ENCODE assay signal across 7 mouse cellular contexts in genomic region chr5:137285045-137285444, GRCm38 (mm10). TPM values are rescaled to one million over a fixed set of nuclear protein-coding genes. Genes with fewer than 3 reads are reported as not detected.
A peak's percentile ranks its signal among the peaks of the same experiment; 100 is the strongest.
DNase-seq lines count a peak whose midpoint lies in the region; ATAC-seq and TF ChIP-seq lines count a peak whose summit lies in the region.

No protein-coding gene starts in this region.

- H3K4me1 ChIP-seq in E14TG2a.4 (replicated peaks; ENCODE audit: low read depth, low read length), result peaks cover 32% of the 10 kb centered on the region
- H3K4me1 ChIP-seq in liver, embryonic 14.5 days (replicated peaks; ENCODE audit: control insufficient read depth in 2 of 2, insufficient read depth in 2 of 2, low read length in 1 of 2), result peaks cover 8 to 13% of the 10 kb centered on the region in 2 experiments

- H3K4me3 ChIP-seq in layer of hippocampus, adult 2 months, result no peak overlapping the region
- H3K4me3 ChIP-seq in E14TG2a.4 (replicated peaks; ENCODE audit: low read length), result no peak overlapping the region
- no peak overlapping the region for H3K4me3 ChIP-seq in liver, embryonic 14.5 days (ENCODE audit: insufficient read depth in 1 of 2, low read depth in 2 of 2, low read length in 2 of 2)

- H3K27ac ChIP-seq in layer of hippocampus, adult 2 months, result no peak overlapping the region
- H3K27ac ChIP-seq in liver, embryonic 14.5 days, result no peak overlapping the region

- peak; percentile 84 for TF ChIP-seq CTCF in layer of hippocampus, adult 2 months (conservative IDR thresholded peaks at IDR 0.05)
- TF ChIP-seq CTCF in E14TG2a.4 (conservative IDR thresholded peaks at IDR 0.05; ENCODE audit: low read length), result peak; percentile 88
- TF ChIP-seq CTCF in liver, embryonic 14.5 days (IDR thresholded peaks at IDR 0.05; ENCODE audit: low read depth), result peak; percentile 85

- no peak overlapping the region for H3K4me2 ChIP-seq in liver, embryonic 14.5 days (ENCODE audit: low read depth)

- no peak for TF ChIP-seq EP300 in liver, embryonic 14.5 days (IDR thresholded peaks at IDR 0.05; ENCODE audit: low read depth)

- ATAC-seq in liver, embryonic 14.5 days (ENCODE audit: insufficient read depth), result no peak
- ATAC-seq in monocyte, adult 5-6 weeks (replicated peaks; ENCODE audit: insufficient number of reproducible peaks, low FRiP score, low TSS enrichment, poor library complexity, severe bottlenecking), result no peak

- H3K36me3 ChIP-seq in E14TG2a.4 (ENCODE audit: insufficient read depth, low read length), result no peaks in the 10 kb centered on the region
- no peaks in the 10 kb centered on the region for H3K36me3 ChIP-seq in liver, embryonic 14.5 days (replicated peaks; ENCODE audit: control insufficient read depth, insufficient read depth, low read depth)

- no peak overlapping the region for H3K9ac ChIP-seq in liver, embryonic 14.5 days (replicated peaks)

- H3K27me3 ChIP-seq in E14TG2a.4 (ENCODE audit: insufficient read depth, low read length), result peaks cover 30% of the 10 kb centered on the region
- H3K27me3 ChIP-seq in liver, embryonic 14.5 days (ENCODE audit: control insufficient read depth, insufficient read depth, low read length), result no peaks in the 10 kb centered on the region; the same call in 1 of the 2 replicates

- H3K9me3 ChIP-seq in E14TG2a.4 (ENCODE audit: low read length), result peaks cover 9% of the 10 kb centered on the region; the same call in 1 of the 2 replicates
- H3K9me3 ChIP-seq in liver, embryonic 14.5 days (ENCODE audit: control insufficient read depth, low read length), result no peaks in the 10 kb centered on the region

- 44% methylated on average over 5 of the region's 5 CpGs for WGBS in liver, embryonic 14.5 days (ENCODE audit: insufficient replicate concordance)

- peak in 1 of 2 experiments; percentile 61 for DNase-seq in layer of hippocampus, adult 2 months (ENCODE audit: low spot score in 2 of 2)
- DNase-seq in layer of hippocampus, adult 9-11 months, result no peak
- DNase-seq in adrenal gland, postnatal 25 days, result peak; percentile 40
- peak in 1 of 3 experiments; percentile 56 for DNase-seq in liver, embryonic 14.5 days (ENCODE audit: low read depth in 3 of 3, low spot score in 3 of 3)
- no peak for DNase-seq in urinary bladder, adult 2 months (ENCODE audit: low spot score)

RNA-seq across cellular contexts. Expression of gene Ache, which starts 2.3 kb away (rescaled TPM):
- 10 to 100 TPM; 58.5 to 62.3 TPM for total RNA-seq in layer of hippocampus, adult 2 months (2021)
- 6.7 and 10.9 TPM in 2 replicates for total RNA-seq in adrenal gland, postnatal 25 days (2021)
- polyA plus RNA-seq in liver, embryonic 14.5 days (2012; rRNA removed), result 18.1 and 20.5 TPM in 2 replicates
- 12.4 and 16.6 TPM in 2 replicates for polyA plus RNA-seq in liver, embryonic 14.5 days (2014; fragmentation: Nextera tagmentation; extraction: Ambion mirVana)
- total RNA-seq in monocyte, adult 5-6 weeks (2017), result 0.57 to 1.2 TPM in 2 of 3 replicates, not detected in the other
- polyA plus RNA-seq in urinary bladder, adult 2 months (2012; rRNA removed), result 0.87 and 1.1 TPM in 2 replicates

RNA-seq across cellular contexts. Expression of gene Ufsp1, which starts 9.4 kb away (rescaled TPM):
- 10 to 100 TPM; 12.4 to 13.8 TPM for total RNA-seq in layer of hippocampus, adult 2 months (2021)
- total RNA-seq in adrenal gland, postnatal 25 days (2021), result 9.6 and 12.1 TPM in 2 replicates
- polyA plus RNA-seq in liver, embryonic 14.5 days (2012; rRNA removed), result 8.2 and 9.4 TPM in 2 replicates
- polyA plus RNA-seq in liver, embryonic 14.5 days (2014; fragmentation: Nextera tagmentation; extraction: Ambion mirVana), result 6.3 and 7.9 TPM in 2 replicates
- 0.64 to 3.0 TPM (median 1.2 TPM) in 3 replicates for total RNA-seq in monocyte, adult 5-6 weeks (2017)
- 8.2 and 9.0 TPM in 2 replicates for polyA plus RNA-seq in urinary bladder, adult 2 months (2012; rRNA removed)

RNA-seq across cellular contexts. Expression of gene Srrt, which starts 22.4 kb away (rescaled TPM):
- total RNA-seq in layer of hippocampus, adult 2 months (2021), result 100 to 1,000 TPM; 223 to 232 TPM
- 164 and 195 TPM in 2 replicates for total RNA-seq in adrenal gland, postnatal 25 days (2021)
- polyA plus RNA-seq in liver, embryonic 14.5 days (2012; rRNA removed), result 64.1 and 93.4 TPM in 2 replicates
- 50.2 and 56.0 TPM in 2 replicates for polyA plus RNA-seq in liver, embryonic 14.5 days (2014; fragmentation: Nextera tagmentation; extraction: Ambion mirVana)
- 250 to 289 TPM (median 261 TPM) in 3 replicates for total RNA-seq in monocyte, adult 5-6 weeks (2017)
- polyA plus RNA-seq in urinary bladder, adult 2 months (2012; rRNA removed), result 163 and 168 TPM in 2 replicates

RNA-seq across cellular contexts. Expression of gene Trip6, which starts 29.2 kb away (rescaled TPM):
- 1 to 10 TPM; 4.8 to 7.3 TPM for total RNA-seq in layer of hippocampus, adult 2 months (2021)
- total RNA-seq in adrenal gland, postnatal 25 days (2021), result 32.3 and 40.8 TPM in 2 replicates
- 6.7 and 7.2 TPM in 2 replicates for polyA plus RNA-seq in liver, embryonic 14.5 days (2012; rRNA removed)
- 4.9 and 6.4 TPM in 2 replicates for polyA plus RNA-seq in liver, embryonic 14.5 days (2014; fragmentation: Nextera tagmentation; extraction: Ambion mirVana)
- total RNA-seq in monocyte, adult 5-6 weeks (2017), result 2.7 to 4.0 TPM (median 3.2 TPM) in 3 replicates
- 54.5 and 62.8 TPM in 2 replicates for polyA plus RNA-seq in urinary bladder, adult 2 months (2012; rRNA removed)

RNA-seq across cellular contexts. Expression of gene Slc12a9, which starts 48.4 kb away (rescaled TPM):
- total RNA-seq in layer of hippocampus, adult 2 months (2021), result 10 to 100 TPM; 27.9 to 28.4 TPM
- 9.2 and 17.7 TPM in 2 replicates for total RNA-seq in adrenal gland, postnatal 25 days (2021)
- 2.2 and 2.4 TPM in 2 replicates for polyA plus RNA-seq in liver, embryonic 14.5 days (2012; rRNA removed)
- 1.2 TPM in 2 replicates for polyA plus RNA-seq in liver, embryonic 14.5 days (2014; fragmentation: Nextera tagmentation; extraction: Ambion mirVana)
- total RNA-seq in monocyte, adult 5-6 weeks (2017), result 24.2 to 30.4 TPM (median 25.2 TPM) in 3 replicates
- polyA plus RNA-seq in urinary bladder, adult 2 months (2012; rRNA removed), result 16.6 and 17.1 TPM in 2 replicates
